Mouse (Mus musculus) testis, adult 2 months (tissue): ENCODE data around the gene Prss43.

Experiments used
- CTCF ChIP-seq: fragments of 200-500 bp; IDR thresholded peaks from 2 replicates; pipeline ENCODE4 v1.5.1; 2012; ENCODE audit warnings: low read depth, mild to moderate bottlenecking, inconsistent platforms, low read length, moderate library complexity; ENCODE audit not compliant: control insufficient read depth, insufficient read depth, insufficient replicate concordance
- POLR2A ChIP-seq: fragments of 200-500 bp; IDR thresholded peaks from 2 replicates; pipeline ENCODE4 v1.6.1; 2012; ENCODE audit warnings: low read depth, mild to moderate bottlenecking, inconsistent platforms, low read length, moderate library complexity; ENCODE audit not compliant: control insufficient read depth

DNA sequence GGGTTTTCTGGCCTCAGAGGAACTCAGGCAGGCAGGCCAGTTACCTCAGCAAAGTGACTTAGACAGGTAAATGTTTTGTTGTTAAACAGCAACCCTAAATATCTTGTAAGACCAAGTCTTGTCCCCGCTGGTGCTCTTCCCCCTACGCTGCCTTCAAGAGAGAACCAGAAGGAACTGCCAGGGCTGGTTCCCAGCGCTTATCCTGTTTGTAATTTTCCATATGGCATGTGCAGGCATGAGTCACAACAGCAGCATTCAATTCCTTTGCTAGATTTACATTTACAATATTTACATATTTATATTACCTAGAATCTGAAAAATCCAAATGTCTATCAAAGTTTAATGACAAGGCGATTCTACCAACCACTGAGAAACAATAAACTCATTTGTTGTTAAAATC, 16.4 kb upstream of the Prss43 start:
- TF ChIP-seq POLR2A, result no peak
- no peak for TF ChIP-seq CTCF
